Mouse (Mus musculus) spleen, postnatal 4 days (tissue): Measurements from ENCODE around the gene Vmn2r34.
"Not testable (repeated sequence)": the region's sequence is repeated elsewhere in the genome, so short reads cannot be mapped to it uniquely, and the experiment has no call there.

Experiments
- DNase-seq, 2 experiments: peaks; one replicate each; pipeline ENCODE4 v3.0.0; 2022; ENCODE audit warnings: low spot score in 2 of 2

Vmn2r34 gene

DNA sequence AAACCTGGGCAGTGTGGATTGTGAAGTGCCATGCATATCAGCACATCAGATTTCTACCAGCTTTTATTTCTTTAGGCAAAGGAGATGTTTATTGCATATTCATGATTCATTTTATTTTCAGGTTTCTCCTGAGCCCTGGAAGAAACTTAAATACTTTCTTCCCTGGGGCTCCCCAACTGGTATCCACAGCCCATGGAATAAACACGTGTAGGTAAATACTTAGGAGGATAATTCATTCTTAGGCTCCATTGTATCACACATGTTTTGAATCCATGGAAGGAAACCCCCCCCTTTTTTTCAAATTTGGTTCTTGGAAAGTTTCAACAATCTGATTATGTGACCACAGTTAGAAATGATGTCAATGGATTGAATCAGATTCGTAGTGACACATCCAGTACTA is at the start of gene Vmn2r34:
TSS of gene Vmn2r34 (minus strand) at position 101 of the 400 bp plus-strand sequence.
- DNase-seq = not testable (repeated sequence)

DNA sequence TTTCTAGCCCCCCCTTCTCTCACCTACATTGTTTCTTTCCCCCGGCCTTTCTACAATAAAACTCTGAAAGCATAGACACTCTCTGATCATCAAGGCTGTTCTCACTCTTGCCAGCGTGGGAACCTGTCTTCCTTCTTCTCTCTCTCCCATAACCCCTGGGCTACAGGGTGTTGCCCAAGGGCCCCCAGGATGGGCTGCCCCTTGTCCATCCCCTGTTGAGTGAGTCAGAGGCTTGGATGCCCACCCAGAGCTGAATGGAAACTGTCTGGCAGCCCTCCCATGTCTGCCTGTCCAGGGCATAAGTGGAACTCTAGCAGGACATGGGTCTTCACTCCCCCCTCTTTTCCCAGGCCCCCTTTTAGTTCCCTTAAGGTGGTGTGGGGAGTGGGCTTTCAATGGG is 15.3 kb downstream of the Vmn2r34 start:
- not testable (repeated sequence) for DNase-seq
